Mouse (Mus musculus): ENCODE measurements at regions not wholly inside any gene's neighbourhood (a gene's known extent, or its start where the extent isn't known, plus 50 kb on each side); places are given as distances from the start of the nearest gene placed in this dataset.

- no peak for DNase-seq
These were observed 90.7 kb upstream of the Dio3 start for GRCm38 (mm10) chr12:110188136-110188631.

GRCm38 (mm10) chr12:110188641-110189328 is 90.1 kb upstream of the Dio3 start:
- DNase-seq: no peak

GRCm38 (mm10) chr12:110189329-110189642 is 89.6 kb upstream of the Dio3 start:
- no peak for DNase-seq

GRCm38 (mm10) chr12:110192186-110192585 is 86.7 kb upstream of the Dio3 start:
- no peak for DNase-seq

- no peak for DNase-seq
These were observed 81.5 kb upstream of the Dio3 start for GRCm38 (mm10) chr12:110197366-110197765.

GRCm38 (mm10) chr12:110200471-110200870 is 78.4 kb upstream of the Dio3 start:
- peak; percentile 81 for DNase-seq

- DNase-seq: no peak
These were observed 78.0 kb upstream of the Dio3 start for GRCm38 (mm10) chr12:110200887-110201286.

GRCm38 (mm10) chr12:110203271-110204014 is 75.4 kb upstream of the Dio3 start:
- DNase-seq: no peak

- no peak for DNase-seq
These were observed 74.5 kb upstream of the Dio3 start for GRCm38 (mm10) chr12:110204246-110204989.

GRCm38 (mm10) chr12:110206271-110206670 is 72.6 kb upstream of the Dio3 start:
- peak; percentile 47 for DNase-seq

GRCm38 (mm10) chr12:110206812-110207211 is 72.1 kb upstream of the Dio3 start:
- no peak for DNase-seq

- DNase-seq: no peak
These were observed 71.5 kb upstream of the Dio3 start for GRCm38 (mm10) chr12:110207246-110207852.

GRCm38 (mm10) chr12:110212716-110213115 is 66.2 kb upstream of the Dio3 start:
- DNase-seq: no peak

GRCm38 (mm10) chr12:110214833-110215232 is 64.0 kb upstream of the Dio3 start:
- DNase-seq: peak; percentile 31

GRCm38 (mm10) chr12:110215311-110215710 is 63.6 kb upstream of the Dio3 start:
- peak; percentile 80 for DNase-seq

- DNase-seq: no peak
These were observed 59.1 kb upstream of the Dio3 start for GRCm38 (mm10) chr12:110219750-110220149.

- peak; percentile 89 for DNase-seq
These were observed 58.4 kb upstream of the Dio3 start for GRCm38 (mm10) chr12:110220516-110220915.

GRCm38 (mm10) chr12:110221184-110221583 is 57.7 kb upstream of the Dio3 start:
- no peak for DNase-seq

GRCm38 (mm10) chr12:110221679-110222078 is 57.2 kb upstream of the Dio3 start:
- no peak for DNase-seq

- peak; percentile 54 for DNase-seq
These were observed 54.6 kb upstream of the Dio3 start for GRCm38 (mm10) chr12:110224250-110224649.

- DNase-seq: no peak
These were observed 50.9 kb upstream of the Dio3 start for GRCm38 (mm10) chr12:110228011-110228411.
